Mouse (Mus musculus) forebrain, embryonic 14.5 days (tissue): ENCODE measurements around the gene 9930111J21Rik2. TPM values are rescaled to one million over a fixed set of nuclear protein-coding genes. Genes with fewer than 3 reads are reported as not detected.
"Not testable (repeated sequence)": the region's sequence is repeated elsewhere in the genome, so short reads cannot be mapped to it uniquely, and the experiment has no call there.

Source experiments
- ATAC-seq: fragments of 200-750 bp; cut with Nextera tagmentation; 2 replicates; pipeline ENCODE4 v1.8.0; 2017; ENCODE audit warnings: mild to moderate bottlenecking, moderate library complexity
- DNase-seq: peaks from one replicate; pipeline ENCODE4 v3.0.0-alpha.2; 2015; ENCODE audit warnings: low spot score
- H3K27ac ChIP-seq: fragments of 300-500 bp; sonication (generic); 2 replicates; pipeline ENCODE4 v1.5.1; 2014; ENCODE audit warnings: low read depth, mild to moderate bottlenecking, control low read depth, low read length, moderate library complexity
- H3K27me3 ChIP-seq: fragments of 300-500 bp; sonication (generic); replicated peaks from 2 replicates; pipeline ENCODE4 v1.6.1; 2014; ENCODE audit warnings: low read length, control low read depth, mixed read lengths; ENCODE audit not compliant: control insufficient read depth, insufficient read depth
- H3K36me3 ChIP-seq: fragments of 300-500 bp; sonication (generic); 2 replicates; pipeline ENCODE4 v1.6.1; 2014; ENCODE audit warnings: low read length, control low read depth; ENCODE audit not compliant: control insufficient read depth, insufficient read depth
- H3K4me1 ChIP-seq: fragments of 300-500 bp; sonication (generic); 2 replicates; pipeline ENCODE4 v1.6.1; 2014; ENCODE audit warnings: antibody characterized with exemption, low read length, control low read depth; ENCODE audit not compliant: control insufficient read depth, insufficient read depth
- H3K4me2 ChIP-seq: fragments of 300-500 bp; sonication (generic); 2 replicates; pipeline ENCODE4 v1.6.1; 2014; ENCODE audit warnings: mild to moderate bottlenecking, control low read depth, low read length
- H3K4me3 ChIP-seq: fragments of 300-500 bp; sonication (generic); 2 replicates; pipeline ENCODE4 v1.5.1; 2014; ENCODE audit warnings: low read depth, low read length, control low read depth
- H3K9ac ChIP-seq: fragments of 300-500 bp; sonication (generic); 2 replicates; pipeline ENCODE4 v1.6.1; 2014; ENCODE audit warnings: mild to moderate bottlenecking, low read length, control low read depth, moderate library complexity
- H3K9me3 ChIP-seq: fragments of 300-500 bp; sonication (generic); replicated peaks from 2 replicates; pipeline ENCODE4 v1.6.1; 2016; ENCODE audit warnings: low read length, control low read depth, mixed read lengths; ENCODE audit not compliant: control insufficient read depth
- WGBS: fragments of 180-500 bp; shearing (Covaris S2); extraction: QIAGEN DNeasy Blood & Tissue Kit; methylation state at CpG from one replicate; pipeline ENCODE4 v1.1.7; 2014; 5-methylcytosine and 5-hydroxymethylcytosine counted together
- polyA plus RNA-seq: library from polyadenylated mRNA; unstranded; fragments of >200 nt; fragmentation: Nextera tagmentation; extraction: Ambion mirVana; gene quantifications from 2 replicates; pipeline ENCODE4 v1.2.1, GENCODE M21; 2014

The 9930111J21Rik2 gene
- polyA plus RNA-seq: 0.24 and 0.37 TPM in 2 replicates

- not testable (repeated sequence) for DNase-seq, H3K27ac ChIP-seq, H3K9me3 ChIP-seq, H3K36me3 ChIP-seq, ATAC-seq, H3K4me1 ChIP-seq, H3K4me3 ChIP-seq, H3K4me2 ChIP-seq, H3K27me3 ChIP-seq, H3K9ac ChIP-seq
- 100% methylated on average over 1 of the region's 6 CpGs for WGBS
Measured at GRCm38 (mm10) chr11:49051093-49051891, at the start of gene 9930111J21Rik2. 9930111J21Rik2 (minus strand) TSS chr11:49051242.

- Histone ChIP-seq H3K27me3 (no peaks in the 10 kb centered on the region), H3K4me2 (no peak overlapping the region), H3K27ac (no peak overlapping the region), H3K36me3 (no peaks in the 10 kb centered on the region), H3K4me1 (no peaks in the 10 kb centered on the region), H3K4me3 (no peak overlapping the region), H3K9ac (no peak overlapping the region), H3K9me3 (no peaks in the 10 kb centered on the region)
- DNase-seq (no peak), ATAC-seq (no peak)
- WGBS: 86% methylated on average over 3 of the region's 3 CpGs
Measured at GRCm38 (mm10) chr11:49100409-49100808, 49.4 kb upstream of the 9930111J21Rik2 start.

GRCm38 (mm10) chr11:49095367-49095766, 44.3 kb upstream of the 9930111J21Rik2 start:
- Histone ChIP-seq H3K9ac (no peak overlapping the region), H3K9me3 (no peaks in the 10 kb centered on the region), H3K27me3 (no peaks in the 10 kb centered on the region), H3K4me3 (no peak overlapping the region), H3K4me1 (no peaks in the 10 kb centered on the region), H3K27ac (no peak overlapping the region), H3K4me2 (no peak overlapping the region), H3K36me3 (no peaks in the 10 kb centered on the region)
- no peak for ATAC-seq
- WGBS: 64% methylated on average over 4 of the region's 4 CpGs
- DNase-seq: no peak

- WGBS: 85% methylated on average over 6 of the region's 6 CpGs
- H3K27ac ChIP-seq: no peak overlapping the region
- no peak overlapping the region for H3K4me2 ChIP-seq
- DNase-seq: no peak
- no peaks in the 10 kb centered on the region for H3K9me3 ChIP-seq
- no peaks in the 10 kb centered on the region for H3K27me3 ChIP-seq
- H3K9ac ChIP-seq: no peak overlapping the region
- no peaks in the 10 kb centered on the region for H3K36me3 ChIP-seq
- H3K4me1 ChIP-seq: no peaks in the 10 kb centered on the region
- no peak overlapping the region for H3K4me3 ChIP-seq
- no peak for ATAC-seq
Measured at GRCm38 (mm10) chr11:49093861-49094660, 43.0 kb upstream of the 9930111J21Rik2 start.

GRCm38 (mm10) chr11:49092786-49093185, 41.7 kb upstream of the 9930111J21Rik2 start:
- DNase-seq: no peak
- Histone ChIP-seq H3K27me3 (no peaks in the 10 kb centered on the region), H3K4me3 (no peak overlapping the region), H3K36me3 (no peaks in the 10 kb centered on the region), H3K4me1 (no peaks in the 10 kb centered on the region), H3K9ac (no peak overlapping the region), H3K9me3 (no peaks in the 10 kb centered on the region), H3K27ac (no peak overlapping the region), H3K4me2 (no peak overlapping the region)
- ATAC-seq: no peak
- WGBS: 96% methylated on average over 2 of the region's 2 CpGs

- no peak overlapping the region for H3K9ac ChIP-seq
- no peak overlapping the region for H3K27ac ChIP-seq
- H3K4me2 ChIP-seq: no peak overlapping the region
- no peaks in the 10 kb centered on the region for H3K4me1 ChIP-seq
- DNase-seq (no peak), ATAC-seq (no peak)
- H3K9me3 ChIP-seq: no peaks in the 10 kb centered on the region
- no peaks in the 10 kb centered on the region for H3K36me3 ChIP-seq
- no peaks in the 10 kb centered on the region for H3K27me3 ChIP-seq
- WGBS: 96% methylated on average over 1 of the region's 1 CpGs
- H3K4me3 ChIP-seq: no peak overlapping the region
Measured at GRCm38 (mm10) chr11:49092053-49092586, 41.1 kb upstream of the 9930111J21Rik2 start.

- Histone ChIP-seq H3K9me3 (no peaks in the 10 kb centered on the region), H3K4me1 (no peaks in the 10 kb centered on the region), H3K36me3 (no peaks in the 10 kb centered on the region), H3K27me3 (no peaks in the 10 kb centered on the region), H3K27ac (no peak overlapping the region), H3K4me3 (no peak overlapping the region), H3K9ac (no peak overlapping the region), H3K4me2 (no peak overlapping the region)
- DNase-seq: no peak
- WGBS: 84% methylated on average over 4 of the region's 4 CpGs
- no peak for ATAC-seq
Measured at GRCm38 (mm10) chr11:49091171-49091570, 40.1 kb upstream of the 9930111J21Rik2 start.

- H3K4me2 ChIP-seq: no peak overlapping the region
- no peaks in the 10 kb centered on the region for H3K9me3 ChIP-seq
- no peak overlapping the region for H3K27ac ChIP-seq
- no peaks in the 10 kb centered on the region for H3K4me1 ChIP-seq
- H3K9ac ChIP-seq: no peak overlapping the region
- ATAC-seq: no peak
- no peaks in the 10 kb centered on the region for H3K36me3 ChIP-seq
- no peaks in the 10 kb centered on the region for H3K27me3 ChIP-seq
- WGBS: 89% methylated on average over 5 of the region's 5 CpGs
- H3K4me3 ChIP-seq: no peak overlapping the region
- DNase-seq: no peak
Measured at GRCm38 (mm10) chr11:49090551-49090950, 39.5 kb upstream of the 9930111J21Rik2 start.
